Mouse (Mus musculus): ENCODE measurements around the gene Zfp128.
"Not testable (repeated sequence)": the region's sequence is repeated elsewhere in the genome, so short reads cannot be mapped to it uniquely, and the experiment has no call there.

Gene Zfp128

DNA sequence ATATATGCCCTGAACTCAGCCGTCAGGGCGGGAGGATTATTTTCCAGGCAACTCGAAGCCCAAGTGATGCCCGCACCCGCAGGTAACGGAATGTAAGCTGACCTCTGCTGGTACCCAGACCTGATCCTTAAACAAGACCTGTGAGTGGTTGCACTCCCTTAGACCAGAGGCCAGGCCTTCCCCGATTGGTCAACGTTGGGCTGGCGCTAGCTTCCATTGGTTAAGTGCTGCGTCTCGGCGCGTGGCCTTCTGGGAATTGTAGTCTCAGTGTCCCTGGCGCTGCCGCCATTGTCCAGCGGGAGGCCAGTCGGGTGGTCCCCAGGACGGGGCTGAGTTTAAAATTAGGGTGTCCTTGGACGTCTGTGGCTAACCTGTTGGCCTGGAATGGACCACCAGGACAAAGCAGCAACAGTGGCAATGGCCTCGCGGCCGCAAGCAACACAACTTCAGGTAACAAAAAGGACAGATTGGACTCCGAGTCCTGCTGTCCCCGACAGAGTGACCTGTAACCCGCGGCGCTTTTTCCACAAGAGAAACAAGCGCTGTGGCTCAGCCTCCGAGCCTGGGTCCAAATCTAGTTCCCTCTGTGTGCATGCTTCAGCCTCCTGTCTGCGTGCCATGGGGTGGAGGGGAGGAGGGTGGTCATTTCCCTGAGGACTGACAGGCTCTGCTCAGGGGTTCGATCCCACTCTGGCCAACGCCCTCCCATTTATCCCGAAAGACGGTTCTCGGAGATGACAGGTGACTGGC, at the start of gene Zfp128:
Gene Zfp128 (plus strand): TSS at position 267 of the 750 bp plus-strand sequence.
- peak; percentile 92 for DNase-seq (ENCODE audit: low read depth, low spot score)

DNA sequence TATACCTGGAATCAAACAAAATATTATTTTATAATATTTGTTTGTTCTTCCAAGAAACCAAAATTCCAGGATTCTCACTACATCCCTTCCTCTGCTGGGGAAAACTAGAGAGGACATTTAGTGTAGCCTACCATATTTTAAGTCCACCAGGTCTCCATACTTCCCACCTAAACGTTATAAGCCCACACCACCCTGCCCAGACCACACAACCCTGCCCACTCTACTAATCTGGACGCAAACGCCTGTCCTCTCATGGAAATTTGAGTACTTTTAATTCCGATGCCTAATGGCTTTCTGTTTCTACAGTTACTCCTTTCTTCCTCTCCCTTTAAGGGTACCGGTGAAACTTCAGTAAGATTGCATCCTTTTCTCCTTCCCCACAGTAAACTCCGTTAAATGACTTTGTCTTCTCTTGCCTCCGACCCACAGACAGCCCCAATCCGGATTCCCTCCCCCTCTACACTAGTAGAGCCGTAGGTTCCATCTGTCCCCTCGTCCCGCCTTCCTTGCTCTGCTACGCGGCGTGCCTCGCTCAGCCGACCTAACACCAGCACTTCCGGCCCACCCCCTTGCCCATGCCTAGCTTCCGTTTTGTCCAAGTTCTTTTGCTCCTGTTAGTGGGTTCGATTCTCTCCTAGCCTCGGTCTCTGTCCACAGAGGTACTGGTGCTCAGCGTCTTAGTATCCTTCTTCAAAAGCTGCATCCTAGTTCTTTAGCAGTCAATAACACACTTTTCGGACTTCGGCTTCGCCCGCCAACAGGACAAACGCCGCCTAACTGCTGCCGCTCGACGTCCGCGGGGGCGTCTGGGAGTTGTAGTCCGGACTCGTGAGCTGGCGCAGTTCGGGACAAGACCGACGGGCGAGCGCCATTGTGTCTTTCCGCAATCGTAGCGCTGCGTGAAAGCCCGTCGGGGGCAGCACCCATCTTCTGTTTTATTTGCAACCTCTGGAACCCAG, 46.5 kb upstream of the Zfp128 start, which contains the start of gene Zfp110:
Gene Zfp110 (plus strand): TSS at position 600 of the 959 bp plus-strand sequence.
- peak; percentile 81 for DNase-seq (ENCODE audit: low read depth, low spot score)

DNA sequence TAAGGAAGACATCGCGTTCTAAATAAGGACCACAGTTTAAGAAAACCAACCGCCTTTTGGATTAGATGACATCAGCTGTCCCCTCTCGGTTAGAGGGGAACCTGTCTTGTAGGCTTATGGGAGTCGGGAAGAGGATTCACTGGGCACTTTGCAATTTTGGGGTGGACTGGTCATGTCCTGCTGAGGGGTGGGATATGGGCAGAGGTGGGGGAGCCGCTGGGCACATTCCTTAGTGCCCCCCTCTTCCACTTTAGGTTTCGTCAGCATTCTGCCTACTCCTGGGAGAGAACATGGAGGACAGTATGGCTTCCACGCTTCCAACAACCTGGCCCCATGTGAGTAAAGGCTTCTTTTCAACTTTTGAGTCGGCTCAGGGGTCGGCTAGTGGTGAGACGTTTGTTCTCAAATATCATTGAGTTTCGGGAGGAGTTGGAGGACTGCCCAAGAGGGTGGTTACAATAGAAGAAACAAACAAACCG, 45.7 kb upstream of the Zfp128 start:
- peak; percentile 1 for DNase-seq (ENCODE audit: low read depth, low spot score)

- DNase-seq (ENCODE audit: low read depth, low spot score), result no peak
Measured at GRCm38 (mm10) chr7:12835779-12836178, 45.2 kb upstream of the Zfp128 start.

- DNase-seq (ENCODE audit: low read depth, low spot score), result no peak
Measured at GRCm38 (mm10) chr7:12874301-12874700, 6.7 kb upstream of the Zfp128 start.

GRCm38 (mm10) chr7:12880036-12880435, 941 bp upstream of the Zfp128 start:
- no peak for DNase-seq (ENCODE audit: low read depth, low spot score)

DNA sequence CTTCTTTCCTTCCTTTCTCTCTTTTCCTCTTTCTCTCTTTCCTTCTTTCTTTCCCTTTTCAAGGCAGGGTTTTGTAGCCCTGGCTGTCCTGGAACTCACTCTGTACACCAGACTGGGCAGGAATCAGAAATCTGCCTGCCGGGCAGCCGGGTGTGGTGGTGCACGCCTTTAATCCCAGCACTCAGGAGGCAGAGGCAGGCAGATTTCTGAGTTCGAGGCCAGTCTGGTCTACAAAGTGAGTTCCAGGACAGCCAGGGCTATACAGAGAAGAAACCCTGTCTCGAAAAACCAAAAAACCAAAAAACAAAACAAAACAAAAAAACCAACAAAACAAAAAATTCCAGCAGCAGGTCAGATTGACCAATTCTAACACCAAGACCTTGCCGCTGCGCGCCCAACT, 480 bp upstream of the Zfp128 start:
- not testable (repeated sequence) for DNase-seq (ENCODE audit: low read depth, low spot score)

DNA sequence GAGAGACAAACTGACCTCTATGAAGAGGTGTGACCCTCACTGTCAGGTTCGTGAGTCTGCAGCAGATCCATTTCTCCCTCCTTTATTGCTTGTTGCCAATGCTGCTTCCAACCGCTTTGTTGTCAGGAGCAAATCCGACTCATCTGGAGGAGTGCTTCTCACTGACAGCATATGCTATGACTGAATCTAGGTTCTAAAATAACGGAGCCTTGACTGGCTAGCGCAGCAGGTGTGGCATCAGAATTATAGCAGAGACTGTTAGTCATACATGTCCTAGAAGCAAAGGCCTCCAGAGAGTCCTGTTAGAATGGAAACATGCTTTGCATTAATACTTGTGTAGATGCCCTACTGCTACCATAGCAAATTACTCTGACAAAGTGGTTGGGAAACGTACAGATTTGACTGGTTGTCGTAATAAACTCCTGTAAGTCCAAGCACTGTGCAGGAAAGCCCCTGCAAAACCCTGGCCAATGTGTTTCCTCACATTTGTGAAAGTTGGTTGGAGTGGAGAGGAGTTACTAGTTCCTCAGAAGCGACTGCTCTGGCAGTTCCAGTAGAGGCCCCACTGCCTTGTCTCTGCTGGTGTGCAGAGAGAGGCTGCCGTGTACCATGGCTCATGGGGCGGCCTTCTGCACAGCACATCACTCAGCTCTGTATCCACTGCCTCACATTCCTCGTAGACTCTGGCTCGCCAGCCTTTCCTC, 5.7 kb downstream of the Zfp128 start:
- no peak for DNase-seq (ENCODE audit: low read depth, low spot score)

- no peak for DNase-seq (ENCODE audit: low read depth, low spot score)
Measured at GRCm38 (mm10) chr7:12887585-12887984, 6.6 kb downstream of the Zfp128 start.

DNA sequence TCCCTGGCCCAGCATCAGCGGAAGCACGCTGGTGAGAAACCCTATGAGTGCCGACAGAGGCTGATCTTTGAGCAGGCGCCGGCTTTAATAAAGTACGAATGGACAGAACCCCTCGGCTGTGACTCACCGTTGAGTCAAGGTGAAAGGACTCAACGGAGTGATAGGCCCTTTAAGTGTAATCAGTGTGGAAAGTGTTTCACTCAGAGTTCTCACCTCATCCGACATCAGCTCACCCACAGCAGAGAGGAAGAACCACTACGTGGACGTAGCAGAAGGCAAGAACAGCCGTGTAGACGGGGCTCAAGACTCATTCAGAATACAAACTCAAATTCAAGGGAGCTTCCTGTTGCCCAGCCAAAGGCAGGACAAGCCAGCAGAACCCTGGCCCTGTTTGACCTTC, 10.0 kb downstream of the Zfp128 start:
- no peak for DNase-seq (ENCODE audit: low read depth, low spot score)

DNA sequence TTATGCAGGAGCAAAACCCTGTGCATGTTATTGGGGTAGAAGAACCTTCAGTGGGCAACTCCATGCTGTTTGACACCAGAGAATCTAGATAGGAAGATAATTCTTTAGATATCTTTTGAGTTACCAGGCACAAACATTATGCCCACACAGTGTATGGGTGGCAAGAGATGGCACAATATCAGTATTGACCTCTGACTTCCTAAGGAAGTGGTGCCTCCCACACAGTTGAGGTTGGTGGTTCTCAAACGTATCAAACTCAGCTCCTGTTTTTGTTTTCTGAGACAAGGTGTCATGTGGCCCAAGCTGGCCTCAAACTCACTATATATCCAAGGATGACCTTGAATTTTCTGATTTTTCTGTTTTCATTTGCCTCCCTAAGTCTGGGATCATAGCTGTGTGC, 10.4 kb downstream of the Zfp128 start:
- DNase-seq (ENCODE audit: low read depth, low spot score), result no peak

DNA sequence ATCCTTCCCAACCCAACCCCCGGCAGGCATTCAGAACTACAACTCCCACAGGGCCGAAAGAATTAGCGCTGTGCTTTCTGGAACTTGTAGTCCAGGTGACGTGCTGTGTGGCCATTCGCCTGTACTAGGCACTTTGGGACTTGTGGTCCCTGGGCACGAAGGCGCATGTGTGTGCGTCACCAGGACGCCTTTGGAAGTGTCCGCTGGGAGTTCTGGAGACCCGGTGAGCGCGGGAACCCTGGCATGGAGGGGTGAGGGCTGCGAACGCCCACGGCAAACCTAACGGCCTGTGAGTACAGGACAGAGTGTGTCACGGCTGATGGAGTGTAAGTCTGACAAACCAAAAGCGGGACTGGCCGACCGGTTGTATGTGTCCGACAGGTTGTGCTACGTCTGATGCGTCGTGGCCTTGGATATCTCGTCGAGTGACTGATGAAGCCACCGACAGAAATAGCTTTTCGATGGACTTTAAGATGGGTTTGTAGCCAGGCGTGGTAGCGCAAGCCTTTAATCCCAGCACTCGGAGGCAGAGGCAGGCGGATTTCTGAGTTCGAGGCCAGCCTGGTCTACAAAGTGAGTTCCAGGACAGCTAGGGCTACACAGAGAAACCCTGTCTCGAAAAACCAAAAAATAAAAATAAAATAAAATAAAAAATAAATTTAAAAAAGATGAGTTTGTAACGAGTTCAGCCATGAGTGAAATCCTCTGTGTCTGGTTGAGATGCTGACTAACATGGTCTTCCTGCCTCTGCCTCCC, 16.9 kb downstream of the Zfp128 start, which contains the start of gene Zscan22:
Gene Zscan22 (plus strand): TSS at position 161 of the 756 bp plus-strand sequence.
- peak; percentile 90 for DNase-seq (ENCODE audit: low read depth, low spot score)

DNA sequence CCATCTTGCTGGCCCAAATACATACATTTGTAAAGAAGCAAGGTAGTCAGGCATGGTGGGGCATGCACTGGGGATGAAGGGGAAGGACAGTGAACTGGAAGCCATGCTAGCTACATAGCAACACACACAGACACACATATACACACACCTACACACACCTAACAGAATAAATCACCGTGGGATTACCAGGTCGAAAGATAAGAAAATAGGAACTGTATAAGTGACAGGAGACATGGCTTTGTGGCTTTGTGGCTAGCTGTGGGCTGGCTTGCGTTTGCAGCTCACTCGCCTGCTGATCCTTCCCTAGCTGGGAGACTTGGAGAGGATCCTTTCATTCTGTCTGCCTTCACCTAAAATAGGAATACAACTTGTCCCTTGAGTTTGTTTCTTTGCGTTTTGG, 20.5 kb downstream of the Zfp128 start:
- DNase-seq (ENCODE audit: low read depth, low spot score), result no peak

GRCm38 (mm10) chr7:12903623-12904022, 22.6 kb downstream of the Zfp128 start:
- DNase-seq (ENCODE audit: low read depth, low spot score), result no peak

- DNase-seq (ENCODE audit: low read depth, low spot score), result no peak
Measured at GRCm38 (mm10) chr7:12905146-12905545, 24.2 kb downstream of the Zfp128 start.

DNA sequence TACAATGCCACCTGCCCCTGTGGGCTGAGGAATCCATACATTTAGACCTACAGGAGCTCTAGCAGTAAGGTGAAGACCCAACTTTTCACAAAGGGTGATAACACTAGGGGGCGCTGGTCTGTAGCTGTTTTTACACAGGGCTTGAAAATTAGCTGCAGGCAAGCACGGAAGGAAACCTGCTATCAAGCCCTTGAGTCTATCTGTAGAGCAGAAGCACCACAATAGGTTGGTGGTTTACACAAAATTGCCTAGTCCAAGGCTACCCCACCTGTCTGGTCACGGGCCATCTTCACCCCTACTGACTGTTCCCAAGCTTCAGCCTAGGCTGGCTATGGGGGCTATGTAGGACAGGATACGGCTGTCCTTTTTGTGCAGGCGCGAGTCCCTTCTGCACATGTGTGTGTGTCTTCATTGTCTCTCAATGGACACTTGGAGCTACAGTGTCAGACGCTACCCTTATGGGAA, 28.6 kb downstream of the Zfp128 start:
- DNase-seq (ENCODE audit: low read depth, low spot score), result no peak

DNA sequence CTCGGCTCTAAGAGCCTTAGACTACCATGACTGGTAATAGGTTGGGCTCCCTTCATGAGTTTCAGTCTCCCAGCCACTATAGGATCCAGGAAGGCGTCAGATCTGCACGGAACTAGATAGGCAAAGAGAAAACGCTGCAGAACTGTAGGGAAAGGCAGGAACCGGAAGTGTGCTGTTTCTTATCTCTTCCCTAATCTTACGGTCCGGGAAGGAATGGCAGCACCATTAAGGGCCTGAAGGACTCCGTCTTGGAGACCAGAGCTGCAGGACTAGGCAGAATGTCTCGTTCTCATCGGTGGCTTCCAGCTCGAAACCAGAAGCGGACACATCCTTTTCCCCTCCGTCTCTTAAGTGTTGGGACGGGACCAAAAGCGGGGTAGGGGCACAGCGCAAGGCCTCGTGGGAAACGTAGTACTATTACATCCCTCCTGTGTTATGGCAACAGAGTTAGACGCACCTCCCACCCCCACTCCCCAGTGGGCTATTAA, 29.2 kb downstream of the Zfp128 start:
- peak; percentile 62 for DNase-seq (ENCODE audit: low read depth, low spot score)

DNA sequence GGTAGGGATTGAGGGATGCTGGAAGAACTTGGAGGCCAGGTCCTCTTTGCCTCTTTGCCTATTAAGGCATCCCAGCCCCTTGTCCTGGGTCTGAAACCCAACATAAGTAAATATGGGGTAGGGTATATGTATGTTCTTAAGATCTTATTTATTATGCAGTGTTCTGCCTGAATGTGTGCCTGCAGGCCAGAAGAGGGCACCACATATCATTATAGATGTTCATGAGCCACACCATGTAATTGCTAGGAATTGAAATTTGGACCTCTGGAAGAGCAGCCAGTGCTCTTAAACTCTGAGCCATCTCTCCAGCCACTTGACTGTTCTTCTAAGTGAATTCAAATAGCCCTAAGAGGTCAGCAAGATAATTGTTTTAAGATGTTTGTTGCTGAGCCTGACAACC, 32.6 kb downstream of the Zfp128 start:
- no peak for DNase-seq (ENCODE audit: low read depth, low spot score)

GRCm38 (mm10) chr7:12920495-12920894, 39.5 kb downstream of the Zfp128 start:
- DNase-seq (ENCODE audit: low read depth, low spot score), result not testable (repeated sequence)

- DNase-seq (ENCODE audit: low read depth, low spot score), result no peak
Measured at GRCm38 (mm10) chr7:12921318-12921704, 40.3 kb downstream of the Zfp128 start.
